Mouse (Mus musculus) thymus, adult 2 months (tissue): Measurements from ENCODE around the gene Gpr107. TPM values are rescaled to one million over a fixed set of nuclear protein-coding genes. Genes with fewer than 3 reads are reported as not detected.

Experiments used
- DNase-seq: peaks from one replicate; pipeline ENCODE4 v3.0.0; 2021
- H3K27ac ChIP-seq: fragments of 200-500 bp; 2 replicates; pipeline ENCODE4 v1.5.1; 2012; ENCODE audit warnings: low read length, control low read depth; ENCODE audit not compliant: control insufficient read depth, insufficient read depth
- H3K27me3 ChIP-seq: fragments of 200-500 bp; 2 replicates; pipeline ENCODE4 v1.6.1; 2012; ENCODE audit warnings: mild to moderate bottlenecking, low read length, moderate library complexity, mixed read lengths; ENCODE audit not compliant: control insufficient read depth, insufficient read depth
- H3K36me3 ChIP-seq: fragments of 200-500 bp; 2 replicates; pipeline ENCODE4 v1.6.1; 2012; ENCODE audit warnings: mild to moderate bottlenecking, low read length, moderate library complexity; ENCODE audit not compliant: control insufficient read depth, insufficient read depth
- H3K4me1 ChIP-seq: fragments of 200-500 bp; replicated peaks from 2 replicates; pipeline ENCODE4 v1.6.1; 2012; ENCODE audit warnings: low read length; ENCODE audit not compliant: control insufficient read depth, insufficient read depth
- H3K4me3 ChIP-seq: fragments of 200-500 bp; 2 replicates; pipeline ENCODE4 v1.5.1; 2012; ENCODE audit warnings: mild to moderate bottlenecking, low read length, control low read depth, moderate library complexity; ENCODE audit not compliant: control insufficient read depth, insufficient read depth
- CTCF ChIP-seq: fragments of 200-500 bp; IDR thresholded peaks from 2 replicates; pipeline ENCODE4 v1.5.1; 2012; ENCODE audit warnings: mild to moderate bottlenecking, control low read depth, low read length, moderate library complexity, borderline replicate concordance; ENCODE audit not compliant: control insufficient read depth, poor library complexity, insufficient read depth; ENCODE audit errors: extremely low read depth
- POLR2A ChIP-seq: fragments of 200-500 bp; IDR thresholded peaks from 2 replicates; pipeline ENCODE4 v1.6.1; 2012; ENCODE audit warnings: mild to moderate bottlenecking, low read length, control low read depth, moderate library complexity; ENCODE audit not compliant: control insufficient read depth, poor library complexity, insufficient read depth; ENCODE audit errors: extremely low read depth
- WGBS: fragments of 180-500 bp; shearing (Covaris S2); methylation state at CpG from one replicate; pipeline ENCODE4 v1.1.7; 2018; 5-methylcytosine and 5-hydroxymethylcytosine counted together
- polyA plus RNA-seq: library from polyadenylated mRNA; depleted of rRNA; stranded (reverse); fragments of >200 nt; gene quantifications from 2 replicates; pipeline ENCODE4 v1.2.3, GENCODE M21; 2012

Gpr107 gene
- polyA plus RNA-seq, 1 experiment, result 33.2 TPM

- H3K4me3 ChIP-seq, result no peak overlapping the region
- whole genome bisulfite sequencing, result 90% methylated on average over 7 of the region's 7 CpGs
- no peak overlapping the region for H3K27ac ChIP-seq
These were observed 27.0 kb upstream of the Gpr107 start for GRCm38 (mm10) chr2:31125156-31125555.

GRCm38 (mm10) chr2:31126048-31126447 is 26.1 kb upstream of the Gpr107 start:
- Histone ChIP-seq H3K4me1 (peaks cover 37% of the 10 kb centered on the region), H3K27me3 (no peaks in the 10 kb centered on the region), H3K4me3 (no peak overlapping the region), H3K27ac (no peak overlapping the region), H3K36me3 (0 out of 2 replicates have a peak, but pooled peaks cover 3% of the 10 kb centered on the region)
- 95% methylated on average over 9 of the region's 9 CpGs for WGBS
- no peak for DNase-seq
- TF ChIP-seq POLR2A (no peak), CTCF (no peak)

More at GRCm38 (mm10) chr2:31125156-31125555, 27.0 kb upstream of the Gpr107 start:
- TF ChIP-seq CTCF (no peak), POLR2A (no peak)
- Histone ChIP-seq H3K27me3 (no peaks in the 10 kb centered on the region), H3K36me3 (0 out of 2 replicates have a peak, but pooled peaks cover 3% of the 10 kb centered on the region), H3K4me1 (peaks cover 28% of the 10 kb centered on the region)
- DNase-seq, result no peak

DNA sequence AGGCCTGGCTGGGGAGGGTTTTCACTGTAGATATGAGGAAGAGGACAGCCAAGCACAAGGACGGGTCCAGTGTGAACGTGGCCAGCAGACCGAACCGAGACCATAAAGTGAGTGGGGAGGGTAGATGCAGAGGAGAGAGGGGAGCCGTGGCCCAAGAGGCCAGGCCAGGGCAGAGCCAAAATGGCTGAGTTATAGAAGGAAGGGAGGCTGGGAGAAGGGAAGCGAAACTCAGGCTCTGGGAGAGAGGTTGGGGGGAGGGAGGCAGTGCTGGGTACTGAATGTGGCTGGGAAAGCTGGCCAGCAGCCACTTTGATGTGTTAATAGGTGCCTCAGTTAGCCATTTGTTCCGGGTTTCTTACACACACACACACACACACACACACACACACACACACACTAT is 24.9 kb upstream of the Gpr107 start:
- no peak for TF ChIP-seq POLR2A
- no peak for TF ChIP-seq CTCF
- H3K4me1 ChIP-seq, result peaks cover 46% of the 10 kb centered on the region
- 0 out of 2 replicates have a peak, but pooled peaks cover 3% of the 10 kb centered on the region for H3K36me3 ChIP-seq
- no peaks in the 10 kb centered on the region for H3K27me3 ChIP-seq
- no peak overlapping the region for H3K4me3 ChIP-seq
- no peak overlapping the region for H3K27ac ChIP-seq
- WGBS, result 96% methylated on average over 7 of the region's 7 CpGs
- no peak for DNase-seq

DNA sequence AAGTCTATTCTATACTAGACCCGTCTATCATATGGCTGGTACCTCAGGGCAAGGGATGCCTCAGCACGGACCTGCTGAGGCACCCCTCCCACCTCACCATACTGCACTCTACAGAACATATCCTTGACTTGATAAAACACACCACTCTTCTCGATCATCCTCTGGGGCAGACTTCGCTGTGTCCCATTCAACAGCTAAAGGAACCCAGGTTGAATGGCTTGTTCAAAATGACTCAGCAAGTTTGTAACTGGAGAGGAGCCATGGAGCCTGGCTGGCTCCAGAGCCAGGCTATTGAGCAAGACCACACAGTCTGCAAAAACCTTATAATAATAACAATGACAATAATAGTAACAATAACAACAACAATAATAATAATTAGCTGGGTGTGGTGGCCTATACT is 24.2 kb upstream of the Gpr107 start:
- DNase-seq, result no peak
- 0 out of 2 replicates have a peak, but pooled peaks cover 3% of the 10 kb centered on the region for H3K36me3 ChIP-seq
- WGBS, result 82% methylated on average over 4 of the region's 4 CpGs
- no peak for TF ChIP-seq POLR2A
- no peak for TF ChIP-seq CTCF
- no peak overlapping the region for H3K4me3 ChIP-seq
- H3K27me3 ChIP-seq, result no peaks in the 10 kb centered on the region
- peaks cover 52% of the 10 kb centered on the region for H3K4me1 ChIP-seq
- no peak overlapping the region for H3K27ac ChIP-seq

DNA sequence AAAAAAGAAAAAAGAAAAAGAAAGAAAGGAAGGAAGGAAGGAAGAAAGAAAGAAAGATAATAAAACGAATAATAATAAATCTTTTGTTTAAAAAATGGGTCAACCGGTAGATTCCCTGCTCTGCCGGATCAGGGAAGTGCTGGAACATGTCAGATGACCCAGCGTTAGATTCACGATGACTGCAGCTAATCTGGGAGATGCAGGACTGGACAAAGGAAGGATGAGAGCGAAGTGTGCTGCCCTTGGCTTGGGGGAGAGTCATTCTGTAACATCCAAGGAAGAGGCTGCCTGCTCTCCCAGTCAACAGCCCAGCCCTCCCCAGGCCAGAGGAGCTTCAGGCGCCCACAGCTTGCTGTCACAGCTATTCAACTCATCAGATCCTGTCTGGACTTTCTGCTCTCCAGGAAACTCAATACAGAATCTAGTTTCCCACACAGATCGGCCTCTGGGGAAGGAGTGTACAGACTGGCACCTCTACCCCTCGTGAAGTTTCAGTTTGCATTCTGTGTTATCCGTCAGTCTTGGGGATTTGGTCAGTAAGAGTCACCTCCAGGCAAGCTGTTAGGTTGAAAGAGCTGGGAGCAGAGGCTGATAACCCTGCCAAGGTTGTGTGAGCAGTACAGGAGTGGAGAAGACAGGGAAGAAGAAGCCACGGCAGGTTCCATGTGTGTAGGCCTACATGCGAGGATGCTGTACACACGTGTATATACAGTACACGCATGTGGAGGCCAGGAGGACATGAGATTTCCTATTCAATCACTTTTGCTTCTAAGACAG is 22.2 kb upstream of the Gpr107 start:
- no peak for DNase-seq
- 91% methylated on average over 14 of the region's 14 CpGs for WGBS
- peaks cover 61% of the 10 kb centered on the region for H3K4me1 ChIP-seq
- no peaks in the 10 kb centered on the region for H3K36me3 ChIP-seq
- TF ChIP-seq POLR2A (no peak), CTCF (no peak)
- no peaks in the 10 kb centered on the region for H3K27me3 ChIP-seq
- H3K4me3 ChIP-seq, result no peak overlapping the region
- H3K27ac ChIP-seq, result peak overlapping the region; percentile 91; the same call in 1 of the 2 replicates

DNA sequence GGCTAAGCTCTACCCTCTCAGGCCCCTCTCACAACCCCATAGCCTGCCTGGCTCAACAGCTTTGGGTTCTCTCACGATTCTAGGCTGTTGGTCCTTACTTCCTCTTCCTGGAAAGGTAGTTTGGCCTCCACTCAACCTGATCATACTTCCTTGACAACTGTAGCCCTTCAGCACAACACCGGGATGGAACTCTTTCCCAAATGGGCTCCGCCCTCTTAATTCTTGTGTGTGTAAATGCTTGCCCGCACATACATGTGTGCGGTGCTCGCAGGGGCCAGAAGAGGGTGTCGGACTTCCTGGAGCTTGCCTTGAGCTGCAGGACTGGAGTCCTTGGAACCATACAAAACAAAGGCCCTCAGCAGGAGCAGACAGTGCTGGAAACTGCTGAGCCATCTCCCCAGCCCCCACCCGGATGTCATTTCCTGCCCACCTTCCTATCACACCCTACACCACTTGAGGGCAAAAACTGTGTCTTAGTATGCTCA is 21.3 kb upstream of the Gpr107 start:
- Histone ChIP-seq H3K27ac (peak overlapping the region; percentile 91), H3K4me1 (peaks cover 65% of the 10 kb centered on the region), H3K36me3 (no peaks in the 10 kb centered on the region), H3K4me3 (no peak overlapping the region), H3K27me3 (no peaks in the 10 kb centered on the region)
- WGBS, result 23% methylated on average over 8 of the region's 8 CpGs
- TF ChIP-seq CTCF (0 out of 2 replicates have a peak, but pooled peaks have one; percentile 33), POLR2A (no peak)
- peak; percentile 84 for DNase-seq
